In the genomic region with DNA sequence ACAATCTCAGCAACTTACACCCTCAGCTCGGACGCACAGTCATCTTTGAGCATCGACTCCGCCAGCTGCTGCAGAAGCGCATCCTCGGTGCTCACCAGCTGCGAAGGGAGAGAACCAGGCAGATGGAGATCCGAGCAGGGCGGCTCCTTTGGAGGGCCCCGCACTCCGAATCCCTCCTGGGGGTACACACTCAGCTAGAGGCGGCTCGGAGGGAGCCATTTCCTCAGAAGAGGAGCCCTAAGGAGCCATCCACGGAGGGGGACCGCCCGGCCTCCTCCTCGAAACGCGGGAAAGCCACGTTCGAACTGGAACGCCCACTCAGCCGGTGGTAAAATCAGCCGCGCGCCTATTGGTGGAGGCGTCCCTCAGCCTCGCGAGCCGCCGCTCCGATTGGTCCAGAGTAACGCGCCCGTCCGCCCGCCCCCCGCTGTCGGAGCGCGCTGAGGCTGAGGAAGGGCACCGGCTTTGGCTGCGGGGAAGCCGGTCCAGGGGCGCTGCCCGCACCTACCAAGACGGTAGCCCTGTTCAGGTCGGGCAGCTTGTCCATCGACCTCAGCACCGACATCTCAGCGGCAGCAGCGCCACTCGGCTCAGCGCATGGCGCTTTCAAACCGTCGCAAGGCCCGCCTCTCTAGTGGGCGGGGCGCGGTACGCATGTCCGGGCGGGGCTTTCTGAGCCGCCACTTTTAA, we compare ENCODE assay signal across 8 mouse cellular contexts. TPM values are rescaled to one million over a fixed set of nuclear protein-coding genes. Genes with fewer than 3 reads are reported as not detected.
DNase-seq lines count a peak whose midpoint lies in the region; ATAC-seq and TF ChIP-seq lines count a peak whose summit lies in the region.

A gene (minus strand): TSS at position 634 of the 690 bp plus-strand sequence.

- WGBS in forebrain, embryonic 14.5 days: under 1% methylated on average over 64 of the region's 65 CpGs
- WGBS in lung, adult 2 months: under 1% methylated on average over 65 of the region's 65 CpGs

- peak; percentile 95 for ATAC-seq in cerebellum, adult (ENCODE audit: insufficient number of reproducible peaks, low FRiP score, low TSS enrichment)
- peak; percentile 99 for ATAC-seq in forebrain, embryonic 14.5 days
- ATAC-seq in neutrophil, adult 5-6 weeks (ENCODE audit: extremely low read depth, insufficient number of reproducible peaks, low FRiP score, poor library complexity, severe bottlenecking): peak; percentile 91

- no peak for TF ChIP-seq CTCF in ES-Bruce4 (IDR thresholded peaks at IDR 0.05; ENCODE audit: low read depth, low read length)
- no peak for TF ChIP-seq CTCF in lung, adult 2 months (IDR thresholded peaks at IDR 0.05; ENCODE audit: insufficient read depth, low read length)

- H3K4me2 ChIP-seq in forebrain, embryonic 14.5 days (ENCODE audit: low read length): peak within 1 kb of the TSS; percentile 92

- peak within 1 kb of the TSS; percentile 86 for H3K9ac ChIP-seq in ES-Bruce4 (ENCODE audit: low read depth, poor library complexity, severe bottlenecking)
- peak within 1 kb of the TSS; percentile 77 for H3K9ac ChIP-seq in forebrain, embryonic 14.5 days (ENCODE audit: low read length)

- H3K4me3 ChIP-seq in ES-Bruce4 (ENCODE audit: low read depth, low read length): peak within 1 kb of the TSS; percentile 97
- H3K4me3 ChIP-seq in forebrain, embryonic 14.5 days (ENCODE audit: low read depth, low read length): peak within 1 kb of the TSS; percentile 67
- H3K4me3 ChIP-seq in lung, adult 2 months (replicated peaks; ENCODE audit: extremely low read depth, low read depth, low read length): peak within 1 kb of the TSS; percentile 95

- peaks cover 5% of the 10 kb centered on the region for H3K36me3 ChIP-seq in ES-Bruce4 (ENCODE audit: control insufficient read depth, insufficient read depth, low read length, poor library complexity, severe bottlenecking)
- no peaks in the 10 kb centered on the region for H3K36me3 ChIP-seq in forebrain, embryonic 14.5 days (ENCODE audit: control insufficient read depth, insufficient read depth, low read length)

- 0 out of 2 replicates have a peak, but pooled peaks have one; percentile 21 for TF ChIP-seq EP300 in ES-Bruce4 (IDR thresholded peaks at IDR 0.05; ENCODE audit: insufficient read depth, low read depth, low read length)

- H3K27ac ChIP-seq in ES-Bruce4 (ENCODE audit: insufficient read depth, low read length): peak within 1 kb of the TSS; percentile 93
- peak within 1 kb of the TSS; percentile 83; the same call in 1 of the 2 replicates for H3K27ac ChIP-seq in forebrain, embryonic 14.5 days (ENCODE audit: low read depth, low read length)

- no peak for TF ChIP-seq POLR2A in ES-Bruce4 (IDR thresholded peaks at IDR 0.05; ENCODE audit: insufficient read depth, low read length)
- no peak for TF ChIP-seq POLR2A in lung, adult 2 months (IDR thresholded peaks at IDR 0.05; ENCODE audit: borderline replicate concordance, extremely low read depth, low read depth, low read length)

- intact Hi-C loops in heart, postnatal 25 days (cut with DNase I): no loop called here

- DNase-seq in forebrain, embryonic 14.5 days (ENCODE audit: low spot score): peak; percentile 96
- peak; percentile 83 for DNase-seq in heart, postnatal 25 days (ENCODE audit: low spot score)
- peak; percentile 89 to 95 for DNase-seq in layer of hippocampus, adult 18-20 months (ENCODE audit: low spot score in 2 of 2)
- DNase-seq in lung, adult 2 months: peak; percentile 94
- peak; percentile 82 to 86 for DNase-seq in thymus, adult 18-20 months

- peaks cover 3% of the 10 kb centered on the region for H3K4me1 ChIP-seq in ES-Bruce4 (ENCODE audit: control insufficient read depth, insufficient read depth, low read length)
- peaks cover 4% of the 10 kb centered on the region; the same call in 1 of the 2 replicates for H3K4me1 ChIP-seq in forebrain, embryonic 14.5 days (ENCODE audit: control insufficient read depth, insufficient read depth, low read length)
- peaks cover 5% of the 10 kb centered on the region for H3K4me1 ChIP-seq in lung, adult 2 months (ENCODE audit: control insufficient read depth, insufficient read depth, low read length)

- H3K27me3 ChIP-seq in ES-Bruce4 (ENCODE audit: control insufficient read depth, insufficient read depth, low read length, poor library complexity, severe bottlenecking): no peaks in the 10 kb centered on the region
- H3K27me3 ChIP-seq in forebrain, embryonic 14.5 days (replicated peaks; ENCODE audit: control insufficient read depth, insufficient read depth, low read length): no peaks in the 10 kb centered on the region

- no peaks in the 10 kb centered on the region for H3K9me3 ChIP-seq in ES-Bruce4 (replicated peaks; ENCODE audit: control insufficient read depth, insufficient read depth, low read length, poor library complexity, severe bottlenecking)
- no peaks in the 10 kb centered on the region for H3K9me3 ChIP-seq in forebrain, embryonic 14.5 days (replicated peaks; ENCODE audit: control insufficient read depth, low read length)

RNA-seq across cellular contexts. Expression of the gene that starts here (rescaled TPM):
- 43.2 and 52.0 TPM in 2 replicates for polyA plus RNA-seq in ES-Bruce4 (2011; ENCODE audit: insufficient read depth, insufficient read length, low read depth, missing spikeins)
- 42.4 and 63.9 TPM in 2 replicates for polyA plus RNA-seq in forebrain, embryonic 14.5 days (2014; fragmentation: Nextera tagmentation; extraction: Ambion mirVana)
- under 1 TPM; 0.36 to 0.78 TPM for total RNA-seq in heart, postnatal 25 days (2021)
- 1 to 10 TPM; 2.5 to 3.1 TPM for total RNA-seq in layer of hippocampus, adult 18-20 months (2021)
- polyA plus RNA-seq in lung, adult 2 months (2012; rRNA removed): 1.8 and 3.4 TPM in 2 replicates
- not detected in 2 replicates for total RNA-seq in neutrophil, adult 5-6 weeks (2017)

Comparison
In these comparisons a context has a peak if more than half of its experiments do, and no peak if none do; other contexts are left out.
1. Peak in every context shown above with its lines: DNase-seq, ATAC-seq, H3K4me3 ChIP-seq and H3K27ac ChIP-seq.
2. Peak in DNase-seq in heart, postnatal 25 days; RNA of the gene not detected or under 1 TPM.
3. Peak in ATAC-seq in neutrophil, adult 5-6 weeks; RNA of the gene not detected or under 1 TPM.